Mouse (Mus musculus) olfactory bulb, adult 2 months (tissue): Measurements from ENCODE around the gene Lcp2.

Experiments used
- CTCF ChIP-seq: fragments of 200-500 bp; IDR thresholded peaks from 2 replicates; pipeline ENCODE4 v1.5.1; 2012; ENCODE audit warnings: low read depth, mild to moderate bottlenecking, low read length, moderate library complexity; ENCODE audit not compliant: insufficient read depth
- POLR2A ChIP-seq: fragments of 200-500 bp; IDR thresholded peaks from 2 replicates; pipeline ENCODE4 v1.6.1; 2012; ENCODE audit warnings: mild to moderate bottlenecking, low read depth, low read length, moderate library complexity; ENCODE audit not compliant: insufficient read depth

DNA sequence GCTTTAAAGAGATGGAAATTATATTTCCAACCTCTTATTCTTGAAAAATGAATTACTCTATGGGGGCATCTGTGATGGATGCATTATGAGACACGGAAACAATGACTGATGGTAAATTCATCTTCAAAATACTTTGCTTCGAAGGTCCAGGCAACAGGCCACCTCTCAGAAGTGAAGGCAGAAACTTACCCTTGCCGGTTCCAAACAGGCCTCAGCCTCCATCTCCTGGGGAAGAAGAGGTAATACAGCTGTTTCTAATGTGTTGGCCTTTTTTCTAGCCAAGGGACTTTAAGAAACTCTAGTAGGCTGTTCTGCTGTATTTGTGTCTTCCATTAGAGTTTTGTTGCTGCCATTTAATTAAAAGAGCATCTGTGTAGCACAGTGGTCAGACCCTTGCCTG, 40.3 kb downstream of the Lcp2 start:
- TF ChIP-seq CTCF (no peak), POLR2A (no peak)
